ENCODE assay signal across 8 mouse cellular contexts in genomic region chr2:117121984-117122605, GRCm38 (mm10). TPM values are rescaled to one million over a fixed set of nuclear protein-coding genes. Genes with fewer than 3 reads are reported as not detected.
DNase-seq lines count a peak whose midpoint lies in the region; ATAC-seq and TF ChIP-seq lines count a peak whose summit lies in the region.

No protein-coding gene starts in this region.

- no peak for DNase-seq in lung, adult 2 months
- no peak for DNase-seq in lung, postnatal 36 days
- DNase-seq in c-Kit-positive CD71-positive TER-119-negative erythroid progenitor cells, embryonic 14.5 days (ENCODE audit: low read depth) = peak; percentile 20
- no peak for DNase-seq in left cerebral cortex, adult 11 months (ENCODE audit: low spot score)
- no peak for DNase-seq in retina, postnatal 1 day

- no peak for TF ChIP-seq CTCF in lung, adult 2 months (IDR thresholded peaks at IDR 0.05; ENCODE audit: insufficient read depth, low read length)

- no peak for ATAC-seq in hindbrain, embryonic 12.5 days (ENCODE audit: low FRiP score)
- ATAC-seq in midbrain, embryonic 16.5 days = no peak
- ATAC-seq in monocyte, adult 5-6 weeks (replicated peaks; ENCODE audit: insufficient number of reproducible peaks, low FRiP score, low TSS enrichment, poor library complexity, severe bottlenecking) = no peak

- no peaks in the 10 kb centered on the region for H3K9me3 ChIP-seq in hindbrain, embryonic 12.5 days (replicated peaks)
- no peaks in the 10 kb centered on the region for H3K9me3 ChIP-seq in midbrain, embryonic 16.5 days (replicated peaks; ENCODE audit: control insufficient read depth, low read length, poor library complexity, severe bottlenecking)

- H3K4me1 ChIP-seq in lung, adult 2 months (ENCODE audit: control insufficient read depth, insufficient read depth, low read length) = no peaks in the 10 kb centered on the region; the same call in 1 of the 2 replicates
- H3K4me1 ChIP-seq in hindbrain, embryonic 12.5 days = peaks cover 14% of the 10 kb centered on the region
- peaks cover 23% of the 10 kb centered on the region for H3K4me1 ChIP-seq in midbrain, embryonic 16.5 days (ENCODE audit: control insufficient read depth, insufficient read depth, low read length)

- H3K36me3 ChIP-seq in hindbrain, embryonic 12.5 days = no peaks in the 10 kb centered on the region
- no peaks in the 10 kb centered on the region for H3K36me3 ChIP-seq in midbrain, embryonic 16.5 days (ENCODE audit: control insufficient read depth, insufficient read depth, low read length)

- under 1% methylated on average over 19 of the region's 19 CpGs for WGBS in lung, adult 2 months
- under 1% methylated on average over 19 of the region's 19 CpGs for WGBS in hindbrain, embryonic 12.5 days
- 0% methylated on average over 19 of the region's 19 CpGs for WGBS in midbrain, embryonic 16.5 days

- no peak for TF ChIP-seq POLR2A in lung, adult 2 months (IDR thresholded peaks at IDR 0.05; ENCODE audit: borderline replicate concordance, extremely low read depth, low read depth, low read length)

- H3K9ac ChIP-seq in hindbrain, embryonic 12.5 days = peak overlapping the region; percentile 99
- H3K9ac ChIP-seq in midbrain, embryonic 16.5 days (ENCODE audit: low read depth, low read length) = peak overlapping the region; percentile 98

- peak overlapping the region; percentile 73 for H3K4me2 ChIP-seq in hindbrain, embryonic 12.5 days (replicated peaks)
- H3K4me2 ChIP-seq in midbrain, embryonic 16.5 days (ENCODE audit: low read length) = peak overlapping the region; percentile 71

- peak overlapping the region; percentile 81 for H3K4me3 ChIP-seq in lung, adult 2 months (replicated peaks; ENCODE audit: extremely low read depth, low read depth, low read length)
- H3K4me3 ChIP-seq in hindbrain, embryonic 12.5 days = peak overlapping the region; percentile 99
- peak overlapping the region; percentile 98 for H3K4me3 ChIP-seq in midbrain, embryonic 16.5 days (ENCODE audit: low read depth, low read length)

- peak overlapping the region; percentile 100 for H3K27ac ChIP-seq in hindbrain, embryonic 12.5 days
- peak overlapping the region; percentile 99 for H3K27ac ChIP-seq in midbrain, embryonic 16.5 days (ENCODE audit: low read length)

- H3K27me3 ChIP-seq in hindbrain, embryonic 12.5 days = no peaks in the 10 kb centered on the region
- H3K27me3 ChIP-seq in midbrain, embryonic 16.5 days (ENCODE audit: control insufficient read depth, insufficient read depth, low read depth, low read length) = no peaks in the 10 kb centered on the region

RNA-seq across cellular contexts. Expression of gene Spred1, which starts 0.9 kb away (rescaled TPM):
- 7.4 and 8.4 TPM in 2 replicates for polyA plus RNA-seq in lung, adult 2 months (2012; rRNA removed)
- 21.0 and 23.4 TPM in 2 replicates for polyA plus RNA-seq in hindbrain, embryonic 12.5 days (2016; fragmentation: Nextera tagmentation; extraction: Ambion mirVana)
- polyA plus RNA-seq in midbrain, embryonic 16.5 days (2015; fragmentation: Nextera tagmentation; extraction: Ambion mirVana) = 7.6 TPM in 2 replicates
- total RNA-seq in monocyte, adult 5-6 weeks (2017) = 35.3 to 56.2 TPM (median 52.3 TPM) in 3 replicates
